Mouse (Mus musculus) kidney, postnatal 10 days (tissue): Measurements from ENCODE around the gene Dirc2.

Experiments
- DNase-seq: peaks from one replicate; pipeline ENCODE4 v3.0.0; 2021; ENCODE audit warnings: mixed read lengths

Dirc2 gene

GRCm38 (mm10) chr16:35768785-35769642 lies at the start of gene Dirc2:
Dirc2 (minus strand) TSS chr16:35769356.
- DNase-seq: peak; percentile 85

GRCm38 (mm10) chr16:35817255-35818089 lies 48.3 kb upstream of the Dirc2 start:
- peak; percentile 88 for DNase-seq

GRCm38 (mm10) chr16:35813119-35813518 lies 44.0 kb upstream of the Dirc2 start:
- DNase-seq: no peak

- DNase-seq: no peak
These were observed 39.7 kb upstream of the Dirc2 start for GRCm38 (mm10) chr16:35808838-35809237.

- no peak for DNase-seq
These were observed 38.5 kb upstream of the Dirc2 start for GRCm38 (mm10) chr16:35807663-35807992.

- DNase-seq: no peak
These were observed 38.0 kb upstream of the Dirc2 start for GRCm38 (mm10) chr16:35806973-35807662.

- no peak for DNase-seq
These were observed 34.6 kb upstream of the Dirc2 start for GRCm38 (mm10) chr16:35803723-35804122.

GRCm38 (mm10) chr16:35802163-35802562 lies 33.0 kb upstream of the Dirc2 start:
- DNase-seq: no peak

- DNase-seq: no peak
These were observed 22.9 kb upstream of the Dirc2 start for GRCm38 (mm10) chr16:35791962-35792521.

GRCm38 (mm10) chr16:35788330-35788729 lies 19.2 kb upstream of the Dirc2 start:
- no peak for DNase-seq

- DNase-seq: no peak
These were observed 18.5 kb upstream of the Dirc2 start for GRCm38 (mm10) chr16:35787568-35788189.

GRCm38 (mm10) chr16:35787163-35787562 lies 18.0 kb upstream of the Dirc2 start:
- DNase-seq: no peak

- no peak for DNase-seq
These were observed 15.1 kb upstream of the Dirc2 start for GRCm38 (mm10) chr16:35784134-35784725.

GRCm38 (mm10) chr16:35783207-35783573 lies 14.0 kb upstream of the Dirc2 start:
- DNase-seq: no peak

GRCm38 (mm10) chr16:35782451-35783206 lies 13.5 kb upstream of the Dirc2 start:
- DNase-seq: no peak

- no peak for DNase-seq
These were observed 12.5 kb upstream of the Dirc2 start for GRCm38 (mm10) chr16:35781651-35782050.

- DNase-seq: no peak
These were observed 11.9 kb upstream of the Dirc2 start for GRCm38 (mm10) chr16:35781096-35781495.

GRCm38 (mm10) chr16:35779681-35780080 lies 10.5 kb upstream of the Dirc2 start:
- no peak for DNase-seq

- DNase-seq: no peak
These were observed 8.6 kb upstream of the Dirc2 start for GRCm38 (mm10) chr16:35777768-35778167.

GRCm38 (mm10) chr16:35776737-35777136 lies 7.6 kb upstream of the Dirc2 start:
- DNase-seq: no peak

- no peak for DNase-seq
These were observed 6.7 kb upstream of the Dirc2 start for GRCm38 (mm10) chr16:35775835-35776234.
